Mouse (Mus musculus) lung, adult 2 months (tissue): ENCODE measurements at regions not wholly inside any gene's neighbourhood (a gene's known extent, or its start where the extent isn't known, plus 50 kb on each side); places are given as distances from the start of the nearest gene placed in this dataset.

Experiments used
- DNase-seq: peaks from one replicate; pipeline ENCODE4 v3.0.0; 2022
- H3K4me1 ChIP-seq: fragments of 200-500 bp; 2 replicates; pipeline ENCODE4 v1.6.1; 2011; ENCODE audit warnings: low read length; ENCODE audit not compliant: control insufficient read depth, insufficient read depth
- H3K4me3 ChIP-seq: fragments of 200-500 bp; replicated peaks from 2 replicates; pipeline ENCODE3; 2011; ENCODE audit warnings: low read depth, mild to moderate bottlenecking, control low read depth, low read length; ENCODE audit errors: extremely low read depth
- CTCF ChIP-seq: fragments of 200-500 bp; IDR thresholded peaks from 2 replicates; pipeline ENCODE4 v1.5.1; 2011; ENCODE audit warnings: mild to moderate bottlenecking, low read length, control low read depth; ENCODE audit not compliant: insufficient read depth
- POLR2A ChIP-seq: fragments of 200-500 bp; IDR thresholded peaks from 2 replicates; pipeline ENCODE4 v1.6.1; 2011; ENCODE audit warnings: low read depth, mild to moderate bottlenecking, control low read depth, low read length, borderline replicate concordance; ENCODE audit errors: extremely low read depth
- WGBS: fragments of 180-500 bp; shearing (Covaris S2); methylation state at CpG from one replicate; pipeline ENCODE4 v1.1.7; 2018; 5-methylcytosine and 5-hydroxymethylcytosine counted together

GRCm38 (mm10) chr10:17080818-17081217 lies 642.2 kb upstream of the Cited2 start:
- WGBS, result 55% methylated on average over 5 of the region's 5 CpGs
- DNase-seq, result no peak
- TF ChIP-seq CTCF, result no peak
- TF ChIP-seq POLR2A, result no peak
- Histone ChIP-seq H3K4me1 (no peaks in the 10 kb centered on the region), H3K4me3 (no peak overlapping the region)

GRCm38 (mm10) chr10:17082926-17083325 lies 640.1 kb upstream of the Cited2 start:
- TF ChIP-seq CTCF, result no peak
- no peak for TF ChIP-seq POLR2A
- H3K4me1 ChIP-seq, result no peaks in the 10 kb centered on the region
- DNase-seq, result no peak
- whole genome bisulfite sequencing, result 89% methylated on average over 4 of the region's 4 CpGs
- H3K4me3 ChIP-seq, result no peak overlapping the region

GRCm38 (mm10) chr10:17102065-17102464 lies 621.0 kb upstream of the Cited2 start:
- TF ChIP-seq POLR2A, result no peak
- TF ChIP-seq CTCF, result no peak
- 61% methylated on average over 1 of the region's 1 CpGs for WGBS
- Histone ChIP-seq H3K4me1 (peaks cover 3% of the 10 kb centered on the region), H3K4me3 (no peak overlapping the region)
- no peak for DNase-seq

DNA sequence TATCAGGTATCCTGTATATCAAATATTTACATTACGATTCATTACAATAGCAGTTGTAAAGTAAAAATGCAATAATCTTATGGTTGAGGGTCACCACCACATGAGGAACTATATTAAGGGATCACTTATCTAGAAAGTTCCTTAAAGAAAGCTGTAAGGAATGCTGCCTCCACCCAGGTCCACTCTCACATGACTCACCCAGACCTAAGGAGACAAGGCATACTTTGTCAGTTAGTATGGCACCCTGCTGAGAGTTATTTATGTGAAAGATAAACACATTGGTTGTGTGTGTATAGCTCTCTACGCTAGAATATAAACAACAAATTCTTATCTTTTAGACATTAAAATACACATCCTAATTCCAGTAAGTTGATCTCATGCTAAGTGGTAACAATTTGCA lies 619.6 kb upstream of the Cited2 start:
- TF ChIP-seq CTCF (no peak), POLR2A (no peak)
- no peak for DNase-seq
- Histone ChIP-seq H3K4me1 (peaks cover 3% of the 10 kb centered on the region), H3K4me3 (no peak overlapping the region)
- WGBS, result 64% methylated on average over 2 of the region's 2 CpGs

- 90% methylated on average over 1 of the region's 1 CpGs for WGBS
Measured at GRCm38 (mm10) chr10:17106831-17107230, 616.2 kb upstream of the Cited2 start.

DNA sequence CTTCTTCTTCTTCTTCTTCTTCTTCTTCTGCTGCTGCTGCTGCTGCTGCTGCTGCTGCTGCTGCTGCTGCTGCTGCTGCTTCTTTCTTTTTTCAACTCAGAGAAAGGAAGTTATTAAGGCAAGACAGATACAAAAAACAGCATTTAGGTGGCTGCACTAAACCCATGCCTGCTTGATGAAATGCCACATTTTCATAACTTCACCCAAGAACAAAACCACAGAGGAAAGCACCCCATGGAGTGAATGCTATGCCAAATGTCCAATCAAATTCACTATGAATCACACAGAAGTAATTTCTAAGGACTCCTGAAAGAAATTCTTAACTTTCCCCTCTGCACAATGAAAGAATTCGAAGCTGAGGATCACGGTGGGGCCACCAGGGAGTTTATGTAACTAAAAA lies 611.9 kb upstream of the Cited2 start:
- WGBS, result 74% methylated on average over 2 of the region's 2 CpGs
- TF ChIP-seq POLR2A (no peak), CTCF (no peak)
- no peaks in the 10 kb centered on the region for H3K4me1 ChIP-seq
- DNase-seq, result no peak
- no peak overlapping the region for H3K4me3 ChIP-seq

More at GRCm38 (mm10) chr10:17106831-17107230, 616.2 kb upstream of the Cited2 start:
- no peak for DNase-seq
- no peak for TF ChIP-seq POLR2A
- TF ChIP-seq CTCF, result no peak
- peaks cover 3% of the 10 kb centered on the region for H3K4me1 ChIP-seq
- H3K4me3 ChIP-seq, result no peak overlapping the region

DNA sequence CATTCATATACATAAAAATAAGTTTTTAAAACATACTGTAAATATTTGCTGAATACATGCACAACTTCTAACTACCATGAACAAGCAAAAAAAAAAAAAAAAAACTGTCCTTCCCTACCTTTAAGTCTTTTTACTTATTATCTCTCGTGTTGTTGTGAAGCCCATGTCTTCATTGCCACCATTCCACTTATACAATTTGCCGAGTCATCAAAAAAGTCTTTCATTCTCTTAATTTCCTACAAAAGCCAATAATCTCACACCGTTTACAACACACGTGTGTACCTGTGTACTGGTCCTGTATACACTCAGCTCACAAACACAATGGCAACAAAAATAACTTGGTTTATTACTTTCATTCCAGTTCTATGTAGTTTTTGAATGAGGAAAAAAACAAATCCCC lies 608.2 kb upstream of the Cited2 start:
- H3K4me3 ChIP-seq, result no peak overlapping the region
- DNase-seq, result no peak
- 94% methylated on average over 4 of the region's 4 CpGs for WGBS

GRCm38 (mm10) chr10:17129391-17130163 lies 593.4 kb upstream of the Cited2 start:
- DNase-seq, result no peak
- WGBS, result 87% methylated on average over 4 of the region's 4 CpGs
- Histone ChIP-seq H3K4me3 (no peak overlapping the region), H3K4me1 (no peaks in the 10 kb centered on the region)
- TF ChIP-seq POLR2A (no peak), CTCF (no peak)

More for the DNA sequence above, 608.2 kb upstream of the Cited2 start:
- no peaks in the 10 kb centered on the region for H3K4me1 ChIP-seq
- no peak for TF ChIP-seq CTCF
- no peak for TF ChIP-seq POLR2A

DNA sequence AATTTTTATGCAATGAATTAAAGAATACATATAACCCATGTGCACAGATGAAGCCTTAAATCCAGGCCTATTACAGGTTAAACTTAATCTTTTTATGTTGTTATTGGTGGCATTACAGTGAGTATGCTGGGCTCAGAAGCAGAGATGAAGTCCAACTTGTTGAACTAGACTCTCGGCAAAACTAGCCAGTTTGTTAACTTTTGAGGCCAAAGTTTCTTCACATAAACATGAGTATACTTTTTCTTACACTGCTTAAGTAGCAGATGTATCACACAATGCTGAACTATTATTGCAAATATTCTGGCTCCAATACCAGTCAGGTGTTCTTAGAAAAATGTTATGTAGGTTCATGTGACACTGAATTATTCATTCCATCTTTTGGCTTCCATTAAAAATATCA lies 592.4 kb upstream of the Cited2 start:
- WGBS, result 83% methylated on average over 1 of the region's 1 CpGs
- no peaks in the 10 kb centered on the region for H3K4me1 ChIP-seq
- no peak overlapping the region for H3K4me3 ChIP-seq
- no peak for TF ChIP-seq CTCF
- TF ChIP-seq POLR2A, result no peak
- no peak for DNase-seq

DNA sequence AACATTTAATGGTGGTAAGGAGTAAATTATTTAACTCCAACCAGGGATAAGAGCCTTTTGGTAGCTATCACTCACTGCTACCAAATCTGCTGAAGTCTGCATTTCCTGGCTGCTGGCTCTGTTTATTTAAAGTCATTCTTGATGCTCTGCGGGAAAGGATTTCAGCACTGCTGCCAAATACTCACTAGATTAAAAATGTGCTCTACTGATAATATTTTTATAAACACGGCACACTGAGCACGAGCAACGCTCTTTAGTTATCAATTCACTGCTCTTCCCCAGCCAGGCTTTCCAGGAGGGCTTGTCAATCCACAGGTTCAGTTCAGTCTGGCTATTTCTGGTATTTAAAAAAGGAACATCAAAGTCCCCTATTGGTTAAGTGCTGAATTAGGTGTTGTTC lies 591.3 kb upstream of the Cited2 start:
- no peak for DNase-seq
- WGBS, result 19% methylated on average over 4 of the region's 4 CpGs
- TF ChIP-seq CTCF (no peak), POLR2A (no peak)

More for the DNA sequence above, 591.3 kb upstream of the Cited2 start:
- H3K4me1 ChIP-seq, result no peaks in the 10 kb centered on the region
- H3K4me3 ChIP-seq, result no peak overlapping the region
